Mouse (Mus musculus) midbrain, embryonic 11.5 days (tissue): ENCODE results near the gene Erich6. TPM values are rescaled to one million over a fixed set of nuclear protein-coding genes. Genes with fewer than 3 reads are reported as not detected.
A peak's percentile ranks its signal among the peaks of the same experiment; 100 is the strongest.

Experiments used
- ATAC-seq: fragments of 200-750 bp; cut with Nextera tagmentation; 2 replicates; pipeline ENCODE4 v1.8.0; 2017; ENCODE audit warnings: moderate TSS enrichment, moderate library complexity; ENCODE audit not compliant: low FRiP score
- DNase-seq: peaks from one replicate; pipeline ENCODE4 v3.0.0; 2015; ENCODE audit warnings: low spot score; ENCODE audit errors: missing footprints
- H3K27ac ChIP-seq: fragments of 300-500 bp; sonication (generic); 2 replicates; pipeline ENCODE4 v1.5.1; 2014; ENCODE audit warnings: low read depth, low read length
- H3K27me3 ChIP-seq: fragments of 300-500 bp; sonication (generic); 2 replicates; pipeline ENCODE4 v1.6.1; 2014; ENCODE audit warnings: mild to moderate bottlenecking, low read length, moderate library complexity, mixed read lengths; ENCODE audit not compliant: control insufficient read depth, insufficient read depth
- H3K36me3 ChIP-seq: fragments of 300-500 bp; sonication (generic); 2 replicates; pipeline ENCODE4 v1.6.1; 2014; ENCODE audit warnings: mild to moderate bottlenecking, low read length, moderate library complexity, mixed read lengths; ENCODE audit not compliant: control insufficient read depth, insufficient read depth
- H3K4me1 ChIP-seq: fragments of 300-500 bp; sonication (generic); 2 replicates; pipeline ENCODE4 v1.6.1; 2014; ENCODE audit warnings: low read length; ENCODE audit not compliant: control insufficient read depth, insufficient read depth
- H3K4me2 ChIP-seq: fragments of 300-500 bp; sonication (generic); 2 replicates; pipeline ENCODE4 v1.6.1; 2014; ENCODE audit warnings: mild to moderate bottlenecking, moderate library complexity
- H3K4me3 ChIP-seq: fragments of 300-500 bp; sonication (generic); 2 replicates; pipeline ENCODE4 v1.5.1; 2014; ENCODE audit warnings: low read depth, low read length
- H3K9ac ChIP-seq: fragments of 300-500 bp; sonication (generic); 2 replicates; pipeline ENCODE4 v1.6.1; 2014; ENCODE audit warnings: low read length
- H3K9me3 ChIP-seq: fragments of 300-500 bp; sonication (generic); 2 replicates; pipeline ENCODE4 v1.6.1; 2016; ENCODE audit warnings: low read length; ENCODE audit not compliant: control insufficient read depth
- WGBS: fragments of 180-500 bp; shearing (Covaris S2); extraction: QIAGEN DNeasy Blood & Tissue Kit; methylation state at CpG from one replicate; pipeline ENCODE4 v1.1.7; 2014; 5-methylcytosine and 5-hydroxymethylcytosine counted together
- polyA plus RNA-seq: library from polyadenylated mRNA; unstranded; fragments of >200 nt; fragmentation: Nextera tagmentation; extraction: Ambion mirVana; gene quantifications from 2 replicates; pipeline ENCODE4 v1.2.1, GENCODE M21; 2014

Erich6 gene
- polyA plus RNA-seq, 1 experiment from 2014 or later, result 0.08 TPM

DNA sequence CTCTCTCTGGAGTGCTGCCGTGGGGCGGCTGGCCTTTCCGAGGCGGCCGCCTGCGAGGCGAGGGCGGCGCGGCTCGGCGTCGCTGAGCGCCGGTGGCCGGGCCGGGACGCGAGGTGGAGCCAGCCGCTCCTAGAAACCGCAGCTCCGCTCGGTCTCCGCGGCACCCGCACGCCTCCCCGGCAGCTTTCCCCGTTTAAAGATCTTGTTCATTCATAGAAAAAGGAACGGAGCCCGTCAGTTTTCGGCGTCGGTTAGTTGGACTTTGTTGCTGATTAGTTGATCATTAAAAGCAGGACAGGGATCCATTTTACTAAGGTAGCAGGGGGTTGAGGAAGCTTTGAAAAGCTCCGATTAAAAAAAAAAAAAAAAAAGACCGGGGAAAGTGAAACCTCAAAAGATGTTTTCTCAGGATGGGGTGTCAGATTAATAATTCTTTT lies 59.9 kb downstream of the Erich6 start:
- Histone ChIP-seq H3K27me3 (no peaks in the 10 kb centered on the region), H3K9ac (peak overlapping the region; percentile 99), H3K4me3 (peak overlapping the region; percentile 95), H3K27ac (peak overlapping the region; percentile 98), H3K9me3 (no peaks in the 10 kb centered on the region), H3K36me3 (peaks cover 6% of the 10 kb centered on the region; the same call in 1 of the 2 replicates), H3K4me1 (peaks cover 4% of the 10 kb centered on the region), H3K4me2 (peak overlapping the region; percentile 57)
- DNase-seq (peak; percentile 95), ATAC-seq (peak; percentile 79)
- under 1% methylated on average over 36 of the region's 36 CpGs for WGBS

DNA sequence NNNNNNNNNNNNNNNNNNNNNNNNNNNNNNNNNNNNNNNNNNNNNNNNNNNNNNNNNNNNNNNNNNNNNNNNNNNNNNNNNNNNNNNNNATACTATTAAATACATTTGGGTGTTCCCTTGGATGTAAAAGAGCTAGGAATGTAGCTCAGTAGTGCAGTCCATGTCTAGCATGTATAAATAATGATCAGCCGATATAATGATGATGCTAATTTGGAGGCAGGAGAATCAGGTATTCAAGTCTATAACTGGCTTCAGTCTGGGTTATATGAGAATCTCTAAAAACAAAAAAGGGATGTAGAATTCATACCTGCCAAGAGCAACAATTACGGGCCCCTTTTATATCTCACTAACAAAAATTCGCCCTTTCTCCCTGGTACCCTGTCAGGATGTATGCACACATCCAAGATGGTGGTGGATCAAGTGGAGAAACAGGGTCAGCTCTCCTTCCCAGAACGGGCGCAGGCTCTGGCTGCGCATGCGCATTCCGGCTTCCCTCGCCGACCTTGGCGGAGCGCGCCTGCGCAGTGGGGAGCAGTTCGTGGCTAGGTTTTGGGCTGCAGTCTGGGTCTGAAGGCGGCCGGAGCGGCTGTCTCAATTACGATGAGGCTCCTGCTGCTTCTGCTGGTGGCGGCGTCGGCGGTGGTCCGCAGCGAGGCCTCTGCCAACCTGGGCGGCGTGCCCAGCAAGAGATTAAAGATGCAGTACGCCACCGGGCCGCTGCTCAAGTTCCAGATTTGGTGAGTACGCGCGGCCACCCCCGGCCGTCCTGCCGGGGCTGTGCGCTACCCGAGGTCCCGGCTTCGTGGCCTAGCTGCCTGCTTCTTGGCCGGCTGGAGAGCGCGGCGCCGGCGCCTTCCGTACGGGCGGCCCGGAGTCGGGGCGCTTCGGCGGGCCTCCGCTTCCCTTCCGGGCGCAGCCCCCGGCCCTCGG lies 60.6 kb downstream of the Erich6 start, which contains the start of gene Selenot:
TSS of gene Selenot (plus strand) at position 500 of the 930 bp plus-strand sequence.
- Histone ChIP-seq H3K4me2 (peak within 1 kb of the TSS; percentile 57), H3K9ac (peak within 1 kb of the TSS; percentile 99), H3K9me3 (no peaks in the 10 kb centered on the region), H3K27me3 (no peaks in the 10 kb centered on the region), H3K4me3 (peak within 1 kb of the TSS; percentile 95), H3K4me1 (peaks cover 4% of the 10 kb centered on the region), H3K27ac (peak within 1 kb of the TSS; percentile 98), H3K36me3 (peaks cover 6% of the 10 kb centered on the region; the same call in 1 of the 2 replicates)
- 2% methylated on average over 58 of the region's 59 CpGs for WGBS
- peak; percentile 94 for ATAC-seq
- peak; percentile 100 for DNase-seq

DNA sequence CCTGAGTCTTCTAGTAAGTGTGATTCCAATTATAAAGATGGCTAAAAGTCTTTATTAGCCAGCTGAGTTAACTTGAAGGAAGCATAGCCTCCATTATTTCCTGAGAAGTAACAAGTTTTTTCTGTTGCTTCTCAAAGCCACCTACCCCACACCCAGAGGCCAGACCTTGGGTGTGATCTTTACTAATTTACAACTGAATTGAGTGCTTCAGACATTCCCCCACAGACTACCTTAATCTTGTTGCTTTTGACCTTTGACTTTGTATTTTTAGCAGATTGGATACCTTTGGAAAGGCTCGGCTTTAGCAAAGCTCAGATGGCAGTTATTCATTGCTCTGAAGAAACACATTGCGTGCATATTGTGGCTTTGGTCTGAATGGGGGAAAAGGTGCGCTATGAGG lies 66.2 kb downstream of the Erich6 start:
- no peak overlapping the region for H3K4me3 ChIP-seq
- H3K9me3 ChIP-seq, result no peaks in the 10 kb centered on the region
- no peak overlapping the region for H3K4me2 ChIP-seq
- no peaks in the 10 kb centered on the region for H3K4me1 ChIP-seq
- H3K27ac ChIP-seq, result no peak overlapping the region
- WGBS, result 86% methylated on average over 3 of the region's 3 CpGs
- no peaks in the 10 kb centered on the region for H3K27me3 ChIP-seq
- DNase-seq, result no peak
- no peak overlapping the region for H3K9ac ChIP-seq
- ATAC-seq, result no peak
- H3K36me3 ChIP-seq, result no peaks in the 10 kb centered on the region

Other genes with a start within 250 kb of the Erich6 start
- 11.6 and 12.7 TPM in 2 replicates for gene Tsc22d2, start 222.5 kb downstream of the Erich6 start, polyA plus RNA-seq
- 62.7 and 68.6 TPM in 2 replicates for gene Eif2a, start 111.4 kb downstream of the Erich6 start, polyA plus RNA-seq
- gene Serp1, start 111.3 kb downstream of the Erich6 start, polyA plus RNA-seq, result 146 and 148 TPM in 2 replicates
- gene Selenot, start 60.6 kb downstream of the Erich6 start, polyA plus RNA-seq, result 29.3 and 30.9 TPM in 2 replicates
- 3.7 and 4.0 TPM in 2 replicates for gene Siah2, start 55.2 kb upstream of the Erich6 start, polyA plus RNA-seq
- gene Mindy4b-ps, start 185.1 kb upstream of the Erich6 start, polyA plus RNA-seq, result not detected in 2 replicates
- 0.29 TPM in 1 of 2 replicates, not detected in the other for gene Clrn1, start 248.1 kb upstream of the Erich6 start, polyA plus RNA-seq